In genomic region chr2:146836871-146837550, GRCm38 (mm10) we compare ENCODE assay signal across 12 mouse cellular contexts. TPM values are rescaled to one million over a fixed set of nuclear protein-coding genes. Genes with fewer than 3 reads are reported as not detected.
DNase-seq lines count a peak whose midpoint lies in the region; ATAC-seq and TF ChIP-seq lines count a peak whose summit lies in the region.
"Had no signal": no experiment of that assay in that cellular context is flagged by ENCODE, and none has a peak within 500 bp of the region (broad histone marks: within the 10 kb centered on the region; RNA-seq: fewer than 3 reads in every experiment).

No protein-coding gene starts in this region.

- WGBS in forebrain, embryonic 11.5 days = 3% methylated on average over 17 of the region's 17 CpGs
- 3% methylated on average over 17 of the region's 17 CpGs for WGBS in midbrain, embryonic 10.5 days

- H3K27ac ChIP-seq in layer of hippocampus, adult 2 months = peak overlapping the region; percentile 16; the same call in 1 of the 2 replicates
- H3K27ac ChIP-seq in forebrain, embryonic 11.5 days (ENCODE audit: low read depth, low read length) = no peak overlapping the region
- H3K27ac ChIP-seq in midbrain, embryonic 10.5 days (replicated peaks) = peak overlapping the region; percentile 38; the same call in 1 of the 2 replicates
- H3K27ac ChIP-seq: liver, embryonic 12.5 days had no signal

- H3K4me3 ChIP-seq in layer of hippocampus, adult 2 months = no peak overlapping the region; the same call in 1 of the 2 replicates
- no peak overlapping the region for H3K4me3 ChIP-seq in forebrain, embryonic 11.5 days (ENCODE audit: low read depth, low read length)
- peak overlapping the region; percentile 52 for H3K4me3 ChIP-seq in midbrain, embryonic 10.5 days
- H3K4me3 ChIP-seq: liver, embryonic 12.5 days had no signal

- no peak for DNase-seq in layer of hippocampus, adult 2 months (ENCODE audit: low spot score in 2 of 2)
- DNase-seq in layer of hippocampus, adult 9-10 months (ENCODE audit: low spot score) = no peak
- no peak for DNase-seq in forebrain, embryonic 11.5 days (ENCODE audit: low spot score)
- DNase-seq in midbrain, embryonic 10.5 days (ENCODE audit: low spot score) = peak; percentile 56
- DNase-seq in retina, embryonic 14.5 days (ENCODE audit: low spot score) = peak; percentile 45
- DNase-seq in gastrocnemius, adult 8-10 months (ENCODE audit: low spot score in 2 of 2) = no peak
- no peak for DNase-seq in layer of hippocampus, postnatal 25 days (ENCODE audit: extremely low spot score in 1 of 2, low spot score in 1 of 2)
- DNase-seq in lung, postnatal 14 days = no peak
- DNase-seq: cerebellum, postnatal 25 days; layer of hippocampus, adult 9-11 months; thymus, postnatal 36 days had no signal

- no peaks in the 10 kb centered on the region for H3K9me3 ChIP-seq in forebrain, embryonic 11.5 days (ENCODE audit: control insufficient read depth, low read length)
- H3K9me3 ChIP-seq in midbrain, embryonic 10.5 days (replicated peaks) = no peaks in the 10 kb centered on the region
- H3K9me3 ChIP-seq: liver, embryonic 12.5 days had no signal

- no peak overlapping the region for H3K9ac ChIP-seq in forebrain, embryonic 11.5 days (ENCODE audit: low read length)
- H3K9ac ChIP-seq: liver, embryonic 12.5 days had no signal

- H3K27me3 ChIP-seq in forebrain, embryonic 11.5 days (ENCODE audit: control insufficient read depth, insufficient read depth, low read length) = peaks cover 85% of the 10 kb centered on the region
- H3K27me3 ChIP-seq in midbrain, embryonic 10.5 days (ENCODE audit: low read depth, poor library complexity, severe bottlenecking) = peaks cover 100% of the 10 kb centered on the region

- H3K4me1 ChIP-seq in forebrain, embryonic 11.5 days (replicated peaks; ENCODE audit: control insufficient read depth, insufficient read depth, low read length) = peaks cover 27% of the 10 kb centered on the region
- H3K4me1 ChIP-seq in midbrain, embryonic 10.5 days = peaks cover 70% of the 10 kb centered on the region

- no peak for ATAC-seq in forebrain, embryonic 11.5 days (replicated peaks; ENCODE audit: low FRiP score)
- ATAC-seq: liver, embryonic 12.5 days had no signal

- H3K36me3 ChIP-seq in forebrain, embryonic 11.5 days (ENCODE audit: control insufficient read depth, insufficient read depth, low read length) = no peaks in the 10 kb centered on the region
- H3K36me3 ChIP-seq in midbrain, embryonic 10.5 days = no peaks in the 10 kb centered on the region
- H3K36me3 ChIP-seq: liver, embryonic 12.5 days had no signal

- H3K4me2 ChIP-seq in forebrain, embryonic 11.5 days (ENCODE audit: low read depth, low read length, severe bottlenecking) = peak overlapping the region; percentile 8; the same call in 1 of the 2 replicates
- H3K4me2 ChIP-seq: liver, embryonic 12.5 days had no signal

- TF ChIP-seq CTCF in layer of hippocampus, adult 2 months (conservative IDR thresholded peaks at IDR 0.05) = no peak

RNA-seq across cellular contexts. Expression of gene Kiz, which starts 18.7 kb away (rescaled TPM):
- total RNA-seq in layer of hippocampus, adult 2 months (2021) = 10 to 100 TPM; 20.6 to 20.9 TPM
- 28.2 and 29.7 TPM in 2 replicates for polyA plus RNA-seq in forebrain, embryonic 11.5 days (2014; fragmentation: Nextera tagmentation; extraction: Ambion mirVana)
- 32.2 and 33.7 TPM in 2 replicates for polyA plus RNA-seq in midbrain, embryonic 10.5 days (2016; fragmentation: Nextera tagmentation; extraction: Ambion mirVana)
- 10 to 100 TPM; 46.2 to 61.5 (median 53.7) TPM for total RNA-seq in gastrocnemius, adult 8-10 months (2022)
- 10 to 100 TPM; 22.0 to 24.4 TPM for total RNA-seq in layer of hippocampus, postnatal 25 days (2021)

Comparison
In these comparisons a context has a peak if more than half of its experiments do, and no peak if none do; other contexts are left out.
1. DNase-seq: peak in midbrain, embryonic 10.5 days (single experiment) and retina, embryonic 14.5 days (single experiment); none in layer of hippocampus, adult 2 months (0 of 2), layer of hippocampus, adult 9-10 months (single experiment), forebrain, embryonic 11.5 days (single experiment), gastrocnemius, adult 8-10 months (0 of 2), layer of hippocampus, postnatal 25 days (0 of 2) and lung, postnatal 14 days (single experiment).